Mouse (Mus musculus) mouse embryonic stem cell (cell line): Measurements from ENCODE around the gene Ptpn23.
"Not testable (repeated sequence)": the region's sequence is repeated elsewhere in the genome, so short reads cannot be mapped to it uniquely, and the experiment has no call there.

ENCODE experiments used
- in situ Hi-C, 2 experiments: fragments of 300-500 bp; cut with MboI; formaldehyde crosslinking; loops; 1 replicate in 1 of 2; 3 replicates in 1 of 2; pipeline ENCODE4 v1.14.3; 2019 to 2020; ENCODE audit warnings: low sequenced_read_pairs in 2 of 2, low pct_unique_long_range_greater_than_20kb in 1 of 2, mixed read lengths in 1 of 2; ENCODE audit not compliant: unreplicated experiment in 1 of 2

The Ptpn23 gene

GRCm38 (mm10) chr9:110390843-110391242 is 17.2 kb downstream of the Ptpn23 start:
- in situ Hi-C loops: no loop called here

- in situ Hi-C loops: no loop called here
These were observed 20.0 kb downstream of the Ptpn23 start for GRCm38 (mm10) chr9:110388011-110388410.

- in situ Hi-C loops: no loop called here
These were observed 23.6 kb downstream of the Ptpn23 start for GRCm38 (mm10) chr9:110384369-110384929.

- in situ Hi-C loops: no loop called here
These were observed 26.7 kb downstream of the Ptpn23 start for GRCm38 (mm10) chr9:110381292-110381691.

GRCm38 (mm10) chr9:110380662-110381061 is 27.4 kb downstream of the Ptpn23 start:
- in situ Hi-C loops: no loop called here

- in situ Hi-C loops: no loop called here
These were observed 28.7 kb downstream of the Ptpn23 start for GRCm38 (mm10) chr9:110379361-110379760.

- in situ Hi-C loops: not testable (repeated sequence)
These were observed 30.4 kb downstream of the Ptpn23 start for GRCm38 (mm10) chr9:110377655-110378054.

- in situ Hi-C loops: no loop called here
These were observed 32.3 kb downstream of the Ptpn23 start for GRCm38 (mm10) chr9:110375668-110376067.

- in situ Hi-C loops: no loop called here
These were observed 34.1 kb downstream of the Ptpn23 start for GRCm38 (mm10) chr9:110373871-110374270.

GRCm38 (mm10) chr9:110369860-110370259 is 38.2 kb downstream of the Ptpn23 start:
- in situ Hi-C loops: no loop called here

GRCm38 (mm10) chr9:110366746-110367145 is 41.3 kb downstream of the Ptpn23 start:
- in situ Hi-C loops: no loop called here

- in situ Hi-C loops: no loop called here
These were observed 45.7 kb downstream of the Ptpn23 start for GRCm38 (mm10) chr9:110362337-110362736.

- in situ Hi-C loops: no loop called here
These were observed 46.7 kb downstream of the Ptpn23 start for GRCm38 (mm10) chr9:110361299-110361698.

GRCm38 (mm10) chr9:110358341-110358740 is 49.7 kb downstream of the Ptpn23 start:
- in situ Hi-C loops: no loop called here

GRCm38 (mm10) chr9:110351932-110352632 is 55.9 kb downstream of the Ptpn23 start:
- in situ Hi-C loops: no loop called here

- in situ Hi-C loops: no loop called here
These were observed 56.7 kb downstream of the Ptpn23 start for GRCm38 (mm10) chr9:110351350-110351749.

GRCm38 (mm10) chr9:110350612-110351011 is 57.4 kb downstream of the Ptpn23 start:
- in situ Hi-C loops: no loop called here

- in situ Hi-C loops: no loop called here
These were observed 57.8 kb downstream of the Ptpn23 start for GRCm38 (mm10) chr9:110350188-110350587.

GRCm38 (mm10) chr9:110348899-110349298 is 59.1 kb downstream of the Ptpn23 start:
- in situ Hi-C loops: no loop called here

GRCm38 (mm10) chr9:110345057-110345739 is 62.8 kb downstream of the Ptpn23 start:
- in situ Hi-C loops: no loop called here
